Mouse (Mus musculus): ENCODE measurements around the gene Gm42674. TPM values are rescaled to one million over a fixed set of nuclear protein-coding genes. Genes with fewer than 3 reads are reported as not detected.

Gm42674 gene
- polyA plus RNA-seq, 1 experiment, result not detected

GRCm38 (mm10) chr3:90629298-90629697 lies 27.6 kb downstream of the Gm42674 start:
- no peak for TF ChIP-seq POLR2A (IDR thresholded peaks at IDR 0.05; ENCODE audit: control insufficient read depth, extremely low read depth, insufficient read depth, low read length, poor library complexity)
- TF ChIP-seq CTCF (IDR thresholded peaks at IDR 0.05; ENCODE audit: borderline replicate concordance, control insufficient read depth, extremely low read depth, insufficient read depth, low read length, poor library complexity), result no peak
- no peak for DNase-seq
- Histone ChIP-seq H3K27me3 (ENCODE audit: control insufficient read depth, insufficient read depth, low read length) (no peaks in the 10 kb centered on the region), H3K27ac (ENCODE audit: control insufficient read depth, insufficient read depth, low read length) (no peak overlapping the region), H3K36me3 (ENCODE audit: control insufficient read depth, insufficient read depth, low read length) (no peaks in the 10 kb centered on the region), H3K4me3 (ENCODE audit: control insufficient read depth, insufficient read depth, low read length) (no peak overlapping the region), H3K4me1 (replicated peaks; ENCODE audit: control insufficient read depth, insufficient read depth, low read length) (no peaks in the 10 kb centered on the region)
- WGBS, result 80% methylated on average over 2 of the region's 2 CpGs

GRCm38 (mm10) chr3:90631984-90632383 lies 30.3 kb downstream of the Gm42674 start:
- 40% methylated on average over 2 of the region's 2 CpGs for WGBS
- TF ChIP-seq CTCF (IDR thresholded peaks at IDR 0.05; ENCODE audit: borderline replicate concordance, control insufficient read depth, extremely low read depth, insufficient read depth, low read length, poor library complexity) (no peak), POLR2A (IDR thresholded peaks at IDR 0.05; ENCODE audit: control insufficient read depth, extremely low read depth, insufficient read depth, low read length, poor library complexity) (no peak)
- no peak overlapping the region for H3K27ac ChIP-seq (ENCODE audit: control insufficient read depth, insufficient read depth, low read length)
- H3K27me3 ChIP-seq (ENCODE audit: control insufficient read depth, insufficient read depth, low read length), result no peaks in the 10 kb centered on the region
- no peaks in the 10 kb centered on the region for H3K4me1 ChIP-seq (replicated peaks; ENCODE audit: control insufficient read depth, insufficient read depth, low read length)
- DNase-seq, result no peak
- no peak overlapping the region for H3K4me3 ChIP-seq (ENCODE audit: control insufficient read depth, insufficient read depth, low read length)
- no peaks in the 10 kb centered on the region for H3K36me3 ChIP-seq (ENCODE audit: control insufficient read depth, insufficient read depth, low read length)

GRCm38 (mm10) chr3:90638511-90639275 lies 37.0 kb downstream of the Gm42674 start:
- Histone ChIP-seq H3K4me3 (ENCODE audit: control insufficient read depth, insufficient read depth, low read length) (no peak overlapping the region), H3K36me3 (ENCODE audit: control insufficient read depth, insufficient read depth, low read length) (no peaks in the 10 kb centered on the region), H3K27me3 (ENCODE audit: control insufficient read depth, insufficient read depth, low read length) (no peaks in the 10 kb centered on the region), H3K27ac (ENCODE audit: control insufficient read depth, insufficient read depth, low read length) (no peak overlapping the region), H3K4me1 (replicated peaks; ENCODE audit: control insufficient read depth, insufficient read depth, low read length) (no peaks in the 10 kb centered on the region; the same call in 1 of the 2 replicates)
- WGBS, result 52% methylated on average over 1 of the region's 1 CpGs
- TF ChIP-seq POLR2A (IDR thresholded peaks at IDR 0.05; ENCODE audit: control insufficient read depth, extremely low read depth, insufficient read depth, low read length, poor library complexity) (no peak), CTCF (IDR thresholded peaks at IDR 0.05; ENCODE audit: borderline replicate concordance, control insufficient read depth, extremely low read depth, insufficient read depth, low read length, poor library complexity) (no peak)
- no peak for DNase-seq

- TF ChIP-seq CTCF (IDR thresholded peaks at IDR 0.05; ENCODE audit: borderline replicate concordance, control insufficient read depth, extremely low read depth, insufficient read depth, low read length, poor library complexity) (no peak), POLR2A (IDR thresholded peaks at IDR 0.05; ENCODE audit: control insufficient read depth, extremely low read depth, insufficient read depth, low read length, poor library complexity) (no peak)
- WGBS, result 58% methylated on average over 7 of the region's 7 CpGs
- peak; percentile 70 for DNase-seq
- Histone ChIP-seq H3K27me3 (ENCODE audit: control insufficient read depth, insufficient read depth, low read length) (no peaks in the 10 kb centered on the region), H3K36me3 (ENCODE audit: control insufficient read depth, insufficient read depth, low read length) (no peaks in the 10 kb centered on the region), H3K4me3 (ENCODE audit: control insufficient read depth, insufficient read depth, low read length) (no peak overlapping the region), H3K4me1 (replicated peaks; ENCODE audit: control insufficient read depth, insufficient read depth, low read length) (no peaks in the 10 kb centered on the region; the same call in 1 of the 2 replicates), H3K27ac (ENCODE audit: control insufficient read depth, insufficient read depth, low read length) (no peak overlapping the region)
Measured at GRCm38 (mm10) chr3:90639511-90640154, 37.9 kb downstream of the Gm42674 start.

- WGBS, result 92% methylated on average over 7 of the region's 7 CpGs
- H3K4me1 ChIP-seq (replicated peaks; ENCODE audit: control insufficient read depth, insufficient read depth, low read length), result no peaks in the 10 kb centered on the region; the same call in 1 of the 2 replicates
- no peak overlapping the region for H3K27ac ChIP-seq (ENCODE audit: control insufficient read depth, insufficient read depth, low read length)
- no peak for DNase-seq
- no peak for TF ChIP-seq POLR2A (IDR thresholded peaks at IDR 0.05; ENCODE audit: control insufficient read depth, extremely low read depth, insufficient read depth, low read length, poor library complexity)
- no peak for TF ChIP-seq CTCF (IDR thresholded peaks at IDR 0.05; ENCODE audit: borderline replicate concordance, control insufficient read depth, extremely low read depth, insufficient read depth, low read length, poor library complexity)
- H3K4me3 ChIP-seq (ENCODE audit: control insufficient read depth, insufficient read depth, low read length), result no peak overlapping the region
- no peaks in the 10 kb centered on the region for H3K27me3 ChIP-seq (ENCODE audit: control insufficient read depth, insufficient read depth, low read length)
- H3K36me3 ChIP-seq (ENCODE audit: control insufficient read depth, insufficient read depth, low read length), result no peaks in the 10 kb centered on the region
Measured at GRCm38 (mm10) chr3:90640981-90641380, 39.3 kb downstream of the Gm42674 start.

DNA sequence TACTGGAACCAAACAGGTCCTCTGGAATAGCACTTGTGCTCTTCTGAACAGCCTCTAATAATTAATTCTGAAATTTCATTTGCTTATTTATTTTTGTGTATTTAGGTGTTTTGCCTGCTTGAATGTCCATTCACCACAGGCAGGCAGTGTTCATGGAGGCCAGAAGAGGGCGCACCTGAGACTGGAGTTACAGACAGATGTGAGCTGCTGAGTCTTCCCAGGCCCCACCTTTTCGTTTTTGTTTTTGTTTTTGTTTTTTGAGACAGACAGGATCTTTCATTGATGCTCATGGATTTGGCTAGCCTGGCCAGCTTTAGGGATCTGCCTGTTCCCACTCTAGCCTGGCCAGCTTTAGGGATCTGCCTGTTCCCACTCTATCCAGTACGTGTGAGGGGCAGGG lies 42.5 kb downstream of the Gm42674 start:
- DNase-seq, result peak; percentile 67
- WGBS, result 51% methylated on average over 3 of the region's 3 CpGs
- no peaks in the 10 kb centered on the region for H3K27me3 ChIP-seq (ENCODE audit: control insufficient read depth, insufficient read depth, low read length)

More for the DNA sequence above, 42.5 kb downstream of the Gm42674 start:
- Histone ChIP-seq H3K27ac (ENCODE audit: control insufficient read depth, insufficient read depth, low read length) (no peak overlapping the region), H3K36me3 (ENCODE audit: control insufficient read depth, insufficient read depth, low read length) (no peaks in the 10 kb centered on the region), H3K4me3 (ENCODE audit: control insufficient read depth, insufficient read depth, low read length) (no peak overlapping the region), H3K4me1 (replicated peaks; ENCODE audit: control insufficient read depth, insufficient read depth, low read length) (no peaks in the 10 kb centered on the region; the same call in 1 of the 2 replicates)
- TF ChIP-seq CTCF (IDR thresholded peaks at IDR 0.05; ENCODE audit: borderline replicate concordance, control insufficient read depth, extremely low read depth, insufficient read depth, low read length, poor library complexity) (peak; percentile 18; the same call in 1 of the 2 replicates), POLR2A (IDR thresholded peaks at IDR 0.05; ENCODE audit: control insufficient read depth, extremely low read depth, insufficient read depth, low read length, poor library complexity) (no peak)

Data from thymus, adult 2 months (tissue).